In the genomic region with DNA sequence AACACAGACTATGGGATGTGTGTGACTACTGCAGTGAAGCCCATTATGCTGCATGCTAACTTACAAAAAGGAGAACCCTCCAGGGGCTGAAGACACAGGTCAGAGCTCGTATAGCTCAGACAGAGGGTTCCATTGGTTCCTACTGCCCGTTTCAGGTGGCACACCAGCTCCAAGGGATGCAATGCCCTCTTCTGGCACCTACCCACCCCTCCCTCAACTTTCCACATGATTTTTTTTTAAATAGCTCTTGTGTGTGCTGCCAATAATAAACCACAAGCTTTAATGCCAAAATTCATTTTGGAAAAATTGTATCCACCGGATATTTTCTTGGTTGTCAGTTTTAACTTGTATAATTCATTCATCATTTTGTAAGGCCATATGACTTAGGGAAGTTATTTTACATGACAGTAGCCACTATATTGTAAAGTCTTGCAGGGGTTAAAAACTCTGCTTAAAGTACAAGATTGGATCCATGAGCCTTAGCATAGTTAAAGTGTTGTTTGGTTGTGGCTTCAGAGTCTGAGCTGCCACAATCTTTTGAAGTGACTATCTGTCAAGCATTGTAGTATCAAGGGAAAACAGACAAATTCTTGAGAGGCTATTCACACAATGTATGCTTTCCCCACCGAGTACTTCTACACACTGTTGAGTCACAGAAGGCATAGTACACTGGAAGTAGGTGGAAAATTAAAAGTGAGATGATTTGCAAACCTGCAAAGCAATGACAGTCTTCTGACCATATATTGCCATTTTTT, we compare ENCODE assay signal across 18 mouse cellular contexts.
A peak's percentile ranks its signal among the peaks of the same experiment; 100 is the strongest.
DNase-seq lines count a peak whose midpoint lies in the region; TF ChIP-seq lines count a peak whose summit lies in the region.
"Had no signal": no experiment of that assay in that cellular context is flagged by ENCODE, and none has a peak within 500 bp of the region (broad histone marks: within the 10 kb centered on the region; RNA-seq: fewer than 3 reads in every experiment).

No protein-coding gene starts in this region.

- TF ChIP-seq CTCF in embryonic fibroblast, embryonic 13.5 days (IDR thresholded peaks at IDR 0.05; ENCODE audit: borderline replicate concordance, insufficient read depth, low read length): no peak

- H3K4me1 ChIP-seq in embryonic fibroblast, embryonic 13.5 days (ENCODE audit: control insufficient read depth, insufficient read depth, low read length): peaks cover 22% of the 10 kb centered on the region
- H3K4me1 ChIP-seq: embryonic facial prominence, embryonic 12.5 days; forebrain, embryonic 10.5 days; forebrain, embryonic 12.5 days had no signal

- H3K4me3 ChIP-seq in embryonic fibroblast, embryonic 13.5 days (ENCODE audit: insufficient read depth, low read length): no peak overlapping the region
- H3K4me3 ChIP-seq: embryonic facial prominence, embryonic 12.5 days; erythroblast, embryonic 14.5 days; forebrain, embryonic 10.5 days; forebrain, embryonic 12.5 days had no signal

- no peak for TF ChIP-seq POLR2A in embryonic fibroblast, embryonic 13.5 days (IDR thresholded peaks at IDR 0.05; ENCODE audit: low read depth, low read length)

- DNase-seq in 3134 (ENCODE audit: extremely low read depth, insufficient read length, low spot score) (peak; percentile 75), 3T3-L1 (ENCODE audit: low read depth, low spot score) (peak; percentile 72)
- DNase-seq in frontal cortex, postnatal 10 days (ENCODE audit: low spot score in 2 of 2): no peak
- no peak for DNase-seq in embryo, embryonic 10.5 days (ENCODE audit: low spot score)
- DNase-seq: adrenal gland, adult 8-10 months; adrenal gland, postnatal 14 days; adrenal gland, postnatal 36 days; cerebellum, adult 11-12 months; cerebellum, adult 2 months; cerebellum, adult 9-10 months; cerebellum, postnatal 10 days; cerebellum, postnatal 25 days; embryo, embryonic 11 days had no signal

- peak overlapping the region; percentile 90 for H3K27ac ChIP-seq in embryonic fibroblast, embryonic 13.5 days (ENCODE audit: insufficient read depth, low read length)
- H3K27ac ChIP-seq: embryonic facial prominence, embryonic 12.5 days; forebrain, embryonic 10.5 days; forebrain, embryonic 12.5 days had no signal

Comparison
In these comparisons a context has a peak if more than half of its experiments do, and no peak if none do; other contexts are left out.
1. DNase-seq: peak in 3134 (single experiment) and 3T3-L1 (single experiment); none in frontal cortex, postnatal 10 days (0 of 2) and embryo, embryonic 10.5 days (single experiment).